Mouse (Mus musculus) midbrain, embryonic 11.5 days (tissue): ENCODE measurements at regions not wholly inside any gene's neighbourhood (a gene's known extent, or its start where the extent isn't known, plus 50 kb on each side); places are given as distances from the start of the nearest gene placed in this dataset.

Experiments used
- ATAC-seq: fragments of 200-750 bp; cut with Nextera tagmentation; 2 replicates; pipeline ENCODE4 v1.8.0; 2017; ENCODE audit warnings: moderate TSS enrichment, moderate library complexity; ENCODE audit not compliant: low FRiP score
- DNase-seq: peaks from one replicate; pipeline ENCODE4 v3.0.0; 2015; ENCODE audit warnings: low spot score; ENCODE audit errors: missing footprints
- H3K27ac ChIP-seq: fragments of 300-500 bp; sonication (generic); 2 replicates; pipeline ENCODE4 v1.5.1; 2014; ENCODE audit warnings: low read depth, low read length
- H3K27me3 ChIP-seq: fragments of 300-500 bp; sonication (generic); 2 replicates; pipeline ENCODE4 v1.6.1; 2014; ENCODE audit warnings: mild to moderate bottlenecking, low read length, moderate library complexity, mixed read lengths; ENCODE audit not compliant: control insufficient read depth, insufficient read depth
- H3K36me3 ChIP-seq: fragments of 300-500 bp; sonication (generic); 2 replicates; pipeline ENCODE4 v1.6.1; 2014; ENCODE audit warnings: mild to moderate bottlenecking, low read length, moderate library complexity, mixed read lengths; ENCODE audit not compliant: control insufficient read depth, insufficient read depth
- H3K4me1 ChIP-seq: fragments of 300-500 bp; sonication (generic); 2 replicates; pipeline ENCODE4 v1.6.1; 2014; ENCODE audit warnings: low read length; ENCODE audit not compliant: control insufficient read depth, insufficient read depth
- H3K4me2 ChIP-seq: fragments of 300-500 bp; sonication (generic); 2 replicates; pipeline ENCODE4 v1.6.1; 2014; ENCODE audit warnings: mild to moderate bottlenecking, moderate library complexity
- H3K4me3 ChIP-seq: fragments of 300-500 bp; sonication (generic); 2 replicates; pipeline ENCODE4 v1.5.1; 2014; ENCODE audit warnings: low read depth, low read length
- H3K9ac ChIP-seq: fragments of 300-500 bp; sonication (generic); 2 replicates; pipeline ENCODE4 v1.6.1; 2014; ENCODE audit warnings: low read length
- H3K9me3 ChIP-seq: fragments of 300-500 bp; sonication (generic); 2 replicates; pipeline ENCODE4 v1.6.1; 2016; ENCODE audit warnings: low read length; ENCODE audit not compliant: control insufficient read depth
- WGBS: fragments of 180-500 bp; shearing (Covaris S2); extraction: QIAGEN DNeasy Blood & Tissue Kit; methylation state at CpG from one replicate; pipeline ENCODE4 v1.1.7; 2014; 5-methylcytosine and 5-hydroxymethylcytosine counted together

DNA sequence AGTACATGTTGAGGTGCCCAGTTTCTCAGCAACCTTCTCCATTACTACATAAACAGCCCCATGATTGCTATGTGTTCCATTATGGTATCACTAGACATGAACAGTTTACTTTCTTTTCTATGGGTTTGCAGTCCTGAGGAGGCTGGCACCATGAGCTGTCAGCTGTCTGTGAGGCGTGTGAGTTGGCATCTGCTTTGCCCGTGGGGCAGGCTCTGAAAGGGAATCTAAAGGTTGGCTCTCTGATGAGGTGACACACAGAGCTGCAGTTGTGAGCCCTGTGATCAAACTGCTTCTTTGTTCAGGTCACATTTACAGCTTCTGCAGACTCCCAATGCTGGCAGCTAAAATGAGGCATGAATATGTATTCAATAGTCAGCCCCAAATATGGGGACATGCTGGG lies 341.0 kb upstream of the Lmcd1 start:
- Histone ChIP-seq H3K36me3 (no peaks in the 10 kb centered on the region), H3K9me3 (no peaks in the 10 kb centered on the region), H3K4me3 (no peak overlapping the region), H3K4me1 (no peaks in the 10 kb centered on the region), H3K4me2 (no peak overlapping the region), H3K9ac (no peak overlapping the region), H3K27ac (no peak overlapping the region), H3K27me3 (no peaks in the 10 kb centered on the region)
- DNase-seq (peak; percentile 37), ATAC-seq (no peak)
- 85% methylated on average over 2 of the region's 2 CpGs for WGBS

DNA sequence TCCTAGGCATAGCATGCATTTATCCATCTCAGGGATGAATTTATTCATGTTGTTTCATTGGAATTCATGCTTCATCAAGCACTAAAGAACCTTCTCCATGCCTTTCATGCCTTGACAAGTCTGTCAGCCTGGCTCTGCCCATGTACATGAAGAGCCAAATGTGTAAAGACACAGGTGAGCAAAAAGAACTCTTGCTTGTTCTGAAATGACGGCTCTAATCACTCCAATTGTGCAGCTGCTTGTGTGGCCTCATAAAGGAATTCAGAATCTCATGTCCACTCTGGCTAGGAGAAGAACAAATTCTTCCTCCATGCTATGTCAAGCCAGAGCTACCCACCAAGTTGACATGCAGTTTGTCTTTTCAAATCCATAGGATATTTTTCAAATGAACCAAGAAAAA lies 319.2 kb upstream of the Lmcd1 start:
- WGBS = 64% methylated on average over 1 of the region's 1 CpGs
- Histone ChIP-seq H3K9me3 (no peaks in the 10 kb centered on the region), H3K4me3 (no peak overlapping the region), H3K4me1 (no peaks in the 10 kb centered on the region), H3K4me2 (no peak overlapping the region), H3K27me3 (no peaks in the 10 kb centered on the region), H3K36me3 (no peaks in the 10 kb centered on the region), H3K27ac (no peak overlapping the region), H3K9ac (no peak overlapping the region)
- ATAC-seq (no peak), DNase-seq (no peak)

DNA sequence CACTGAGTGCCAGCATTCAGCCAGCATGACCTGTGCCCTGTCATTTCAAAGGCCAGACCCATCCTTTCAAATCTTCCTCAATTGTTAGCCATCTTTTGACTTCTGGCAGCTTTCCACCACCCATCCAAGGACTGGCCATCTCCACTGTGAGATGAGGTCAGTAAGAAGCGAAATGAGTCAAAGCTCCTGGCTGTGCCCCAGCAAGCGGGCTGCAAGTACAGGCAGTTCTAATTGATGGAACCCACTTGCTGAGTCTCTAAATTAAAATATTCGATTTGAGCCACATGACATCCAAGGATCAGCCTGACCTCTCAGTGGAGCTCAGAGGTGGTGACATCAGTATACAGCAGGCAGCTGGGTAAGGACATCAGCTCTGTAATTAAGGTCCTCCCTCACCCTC lies 307.8 kb upstream of the Lmcd1 start:
- Histone ChIP-seq H3K9ac (no peak overlapping the region), H3K4me1 (no peaks in the 10 kb centered on the region), H3K27ac (no peak overlapping the region), H3K4me3 (no peak overlapping the region), H3K9me3 (no peaks in the 10 kb centered on the region), H3K36me3 (no peaks in the 10 kb centered on the region), H3K27me3 (no peaks in the 10 kb centered on the region), H3K4me2 (no peak overlapping the region)
- WGBS = 64% methylated on average over 3 of the region's 3 CpGs
- ATAC-seq (0 out of 2 replicates have a peak, but pooled peaks have one; percentile 48), DNase-seq (no peak)

DNA sequence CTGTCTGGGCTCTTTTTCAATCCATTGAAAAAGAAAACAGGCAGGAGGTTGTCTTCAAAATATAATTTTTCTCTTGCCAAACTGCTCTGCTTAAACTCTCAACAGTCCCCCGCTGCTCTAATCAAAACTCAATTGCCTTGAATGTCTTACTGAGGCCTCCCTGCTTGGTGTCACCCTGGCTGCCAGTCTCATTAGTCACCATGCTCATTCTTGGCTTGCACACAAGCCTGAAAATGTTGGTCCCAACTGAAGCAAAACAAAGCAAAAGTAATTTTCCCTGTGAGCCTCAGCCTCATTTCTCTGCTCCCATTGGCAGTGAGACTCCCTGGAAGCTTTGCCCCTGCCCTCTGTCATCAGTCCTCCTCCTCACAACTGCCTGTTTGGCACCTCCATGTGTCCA lies 288.1 kb upstream of the Lmcd1 start:
- no peak overlapping the region for H3K9ac ChIP-seq
- ATAC-seq = no peak
- no peak overlapping the region for H3K4me2 ChIP-seq
- no peaks in the 10 kb centered on the region for H3K36me3 ChIP-seq
- no peak for DNase-seq
- no peaks in the 10 kb centered on the region for H3K27me3 ChIP-seq
- 87% methylated on average over 1 of the region's 1 CpGs for WGBS
- no peaks in the 10 kb centered on the region for H3K4me1 ChIP-seq
- no peak overlapping the region for H3K27ac ChIP-seq
- H3K4me3 ChIP-seq = no peak overlapping the region
- no peaks in the 10 kb centered on the region for H3K9me3 ChIP-seq

DNA sequence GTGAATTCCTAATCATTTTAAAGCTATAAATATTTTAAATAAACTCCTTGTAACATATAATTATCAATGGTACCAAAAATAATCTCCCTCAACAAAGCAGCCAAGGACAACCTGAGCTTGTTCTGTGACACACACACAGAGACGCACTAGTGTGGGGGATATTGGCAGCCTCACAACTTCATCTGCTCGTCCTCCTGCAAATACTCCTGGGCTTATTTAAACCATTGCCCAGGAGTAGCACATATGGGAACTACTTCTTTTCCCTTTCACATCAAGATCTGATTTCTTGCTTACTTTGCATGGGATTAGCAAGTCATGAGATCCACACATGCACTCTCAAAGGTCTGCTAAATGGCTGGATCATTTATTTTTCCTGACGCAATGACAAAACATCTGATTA lies 277.7 kb upstream of the Lmcd1 start:
- Histone ChIP-seq H3K4me3 (no peak overlapping the region), H3K27ac (no peak overlapping the region), H3K4me2 (no peak overlapping the region), H3K9me3 (no peaks in the 10 kb centered on the region), H3K36me3 (no peaks in the 10 kb centered on the region), H3K9ac (no peak overlapping the region), H3K4me1 (no peaks in the 10 kb centered on the region), H3K27me3 (no peaks in the 10 kb centered on the region)
- 84% methylated on average over 3 of the region's 3 CpGs for WGBS
- DNase-seq (no peak), ATAC-seq (no peak)

DNA sequence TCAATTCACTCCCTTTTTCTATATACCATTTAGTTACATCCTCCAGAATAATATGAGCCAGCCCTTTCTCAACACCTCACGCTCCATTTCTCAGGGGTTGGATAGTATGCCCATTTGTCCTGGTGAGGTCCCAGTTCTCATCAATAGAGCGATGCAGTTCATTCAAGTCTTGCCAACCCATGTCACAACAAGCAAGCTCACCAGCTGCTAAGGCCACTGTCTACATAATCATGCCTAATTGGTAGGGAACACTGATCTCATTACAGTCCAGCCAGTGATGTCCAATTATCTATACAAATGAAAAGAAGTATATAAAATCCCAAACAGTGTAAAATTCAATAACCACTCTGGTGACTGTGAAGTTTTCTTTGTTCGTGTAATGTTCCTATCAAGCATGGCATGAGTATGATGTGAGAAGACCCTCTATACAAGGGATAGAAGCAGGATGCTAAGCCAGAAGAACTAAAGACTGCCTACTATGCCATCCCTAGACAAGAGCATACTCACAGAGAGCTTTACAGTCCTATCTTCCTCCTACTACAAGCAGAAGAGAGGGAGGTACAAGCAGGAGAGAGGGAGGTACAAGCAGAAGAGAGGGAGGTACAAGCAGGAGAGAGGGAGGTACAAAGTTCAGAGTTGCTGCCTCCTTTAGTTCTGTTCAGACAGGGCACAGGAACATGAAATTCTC lies 269.6 kb upstream of the Lmcd1 start:
- Histone ChIP-seq H3K27ac (no peak overlapping the region), H3K27me3 (no peaks in the 10 kb centered on the region), H3K9ac (no peak overlapping the region), H3K4me2 (no peak overlapping the region), H3K4me3 (no peak overlapping the region), H3K36me3 (no peaks in the 10 kb centered on the region), H3K4me1 (no peaks in the 10 kb centered on the region), H3K9me3 (no peaks in the 10 kb centered on the region)
- 94% methylated on average over 3 of the region's 3 CpGs for WGBS
- ATAC-seq = no peak
- DNase-seq = no peak

DNA sequence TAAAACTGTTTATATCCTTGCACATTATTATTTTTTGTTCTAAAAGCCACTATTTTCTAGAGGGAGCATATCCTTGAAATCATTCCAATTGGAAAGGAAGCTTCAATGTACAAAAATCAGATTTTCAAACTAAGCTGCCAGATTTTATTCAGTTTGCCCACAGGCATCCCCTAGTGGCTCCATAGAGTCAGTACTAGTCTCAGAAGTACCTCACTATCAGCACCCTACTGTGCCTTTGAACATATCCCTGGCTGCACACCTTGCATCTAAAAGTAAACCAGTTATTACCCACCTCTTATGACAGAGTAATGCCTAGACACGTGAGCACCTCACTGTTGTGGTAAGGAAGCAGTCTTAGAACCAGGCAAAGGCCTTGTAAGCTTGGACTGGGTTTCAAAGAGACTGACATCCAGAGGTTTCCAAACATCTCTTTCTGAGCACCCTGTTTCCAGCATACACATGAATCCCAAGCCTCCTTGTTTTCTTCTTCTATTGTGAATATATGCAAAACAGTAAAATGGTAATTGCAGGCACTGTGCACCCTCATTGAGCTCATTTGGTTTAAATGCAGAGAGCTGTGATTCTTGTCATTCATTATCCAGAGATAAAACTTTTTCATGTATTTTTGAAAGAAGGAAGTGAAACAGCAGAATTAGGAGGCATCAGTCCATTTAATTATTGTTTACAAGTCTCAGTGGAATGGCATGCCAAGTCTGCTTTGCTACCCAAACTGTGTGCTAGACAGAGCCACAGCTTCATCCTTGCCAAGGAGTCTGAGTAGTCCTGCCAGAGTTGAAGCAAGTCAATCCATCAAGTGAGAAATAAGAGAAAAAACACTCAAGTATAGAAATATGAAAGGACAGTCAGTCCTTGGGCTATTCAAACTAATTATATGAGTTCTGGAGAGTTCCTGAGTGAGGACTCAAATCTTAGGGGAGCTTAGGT lies 247.0 kb upstream of the Lmcd1 start:
- Histone ChIP-seq H3K27ac (no peak overlapping the region), H3K4me2 (no peak overlapping the region), H3K9me3 (no peaks in the 10 kb centered on the region), H3K4me1 (no peaks in the 10 kb centered on the region), H3K27me3 (no peaks in the 10 kb centered on the region), H3K4me3 (no peak overlapping the region), H3K9ac (no peak overlapping the region), H3K36me3 (no peaks in the 10 kb centered on the region)
- ATAC-seq = no peak
- 62% methylated on average over 1 of the region's 1 CpGs for WGBS
- no peak for DNase-seq

DNA sequence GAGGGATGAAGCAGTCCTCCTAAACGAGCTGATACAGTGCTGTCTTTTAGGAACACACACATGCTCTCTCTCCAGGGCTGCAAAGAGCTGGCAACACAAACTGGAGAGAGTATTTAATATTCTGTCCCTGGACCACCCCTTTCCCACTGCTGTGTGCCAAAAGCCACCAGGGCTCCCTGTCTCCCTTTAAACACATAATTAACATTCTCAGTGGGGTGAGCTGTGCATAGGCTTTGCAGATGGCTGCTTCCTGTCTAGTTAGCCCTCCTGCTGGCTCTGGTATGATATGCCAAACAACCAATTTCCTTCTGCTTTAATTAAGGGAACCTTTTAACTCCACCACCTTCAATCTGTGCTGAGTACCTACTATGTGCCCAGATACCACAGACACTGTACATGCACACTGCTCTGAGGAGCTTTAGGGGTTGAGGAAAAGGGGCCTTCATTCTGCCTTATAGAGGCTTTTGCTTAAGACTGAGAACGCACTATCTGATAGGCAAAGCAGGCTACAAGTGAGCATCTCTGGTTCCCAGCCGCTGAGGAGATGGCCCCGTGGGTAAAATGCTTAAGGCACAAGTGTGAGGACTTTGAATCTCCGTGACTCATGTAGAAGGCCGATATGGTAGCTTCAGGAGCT lies 222.9 kb upstream of the Lmcd1 start:
- ATAC-seq = no peak
- Histone ChIP-seq H3K36me3 (no peaks in the 10 kb centered on the region), H3K27ac (no peak overlapping the region), H3K4me3 (no peak overlapping the region), H3K4me2 (no peak overlapping the region), H3K9ac (no peak overlapping the region), H3K27me3 (no peaks in the 10 kb centered on the region), H3K9me3 (no peaks in the 10 kb centered on the region), H3K4me1 (no peaks in the 10 kb centered on the region)
- WGBS = 71% methylated on average over 6 of the region's 6 CpGs
- DNase-seq = no peak

DNA sequence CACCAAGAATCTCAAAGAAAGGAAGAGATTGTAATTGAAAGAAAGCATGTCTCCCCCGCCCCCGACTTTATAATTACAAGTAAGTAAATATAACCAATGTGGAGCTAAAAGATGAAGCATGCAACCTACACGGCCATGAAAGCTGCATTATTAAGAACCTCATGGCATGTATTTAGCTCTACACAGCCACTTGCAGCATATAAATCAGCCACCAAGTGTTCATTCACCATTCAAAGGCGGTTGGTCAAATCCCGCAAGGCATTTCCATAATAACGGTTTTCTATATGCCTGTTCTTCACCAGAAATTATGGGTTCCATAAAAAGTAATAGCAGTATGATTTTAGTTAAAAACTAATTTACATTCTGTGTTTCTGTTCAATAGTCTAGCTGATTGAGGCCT lies 221.4 kb upstream of the Lmcd1 start:
- H3K4me1 ChIP-seq = no peaks in the 10 kb centered on the region
- ATAC-seq (no peak), DNase-seq (no peak)
- no peaks in the 10 kb centered on the region for H3K9me3 ChIP-seq
- WGBS = 89% methylated on average over 6 of the region's 6 CpGs
- H3K27ac ChIP-seq = no peak overlapping the region
- H3K4me2 ChIP-seq = no peak overlapping the region
- H3K9ac ChIP-seq = no peak overlapping the region
- no peaks in the 10 kb centered on the region for H3K27me3 ChIP-seq
- H3K36me3 ChIP-seq = no peaks in the 10 kb centered on the region
- H3K4me3 ChIP-seq = no peak overlapping the region
